Mouse (Mus musculus) midbrain, embryonic 12.5 days (tissue): ENCODE measurements around the gene Ndufs3. TPM values are rescaled to one million over a fixed set of nuclear protein-coding genes. Genes with fewer than 3 reads are reported as not detected.

Source experiments
- ATAC-seq: fragments of 200-750 bp; cut with Nextera tagmentation; 2 replicates; pipeline ENCODE4 v1.8.0; 2017; ENCODE audit warnings: low read depth, moderate TSS enrichment, moderate library complexity; ENCODE audit not compliant: low FRiP score
- H3K27ac ChIP-seq: fragments of 300-500 bp; sonication (generic); replicated peaks from 2 replicates; pipeline ENCODE4 v1.5.1; 2016; ENCODE audit warnings: mild to moderate bottlenecking
- H3K27me3 ChIP-seq: fragments of 300-500 bp; sonication (generic); 2 replicates; pipeline ENCODE4 v1.6.1; 2016; ENCODE audit warnings: mild to moderate bottlenecking
- H3K36me3 ChIP-seq: fragments of 300-500 bp; sonication (generic); 2 replicates; pipeline ENCODE4 v1.6.1; 2016
- H3K4me1 ChIP-seq: fragments of 300-500 bp; sonication (generic); 2 replicates; pipeline ENCODE4 v1.6.1; 2016
- H3K4me2 ChIP-seq: fragments of 300-500 bp; sonication (generic); replicated peaks from 2 replicates; pipeline ENCODE4 v1.6.1; 2016; ENCODE audit warnings: mild to moderate bottlenecking, moderate library complexity
- H3K4me3 ChIP-seq: fragments of 300-500 bp; sonication (generic); 2 replicates; pipeline ENCODE4 v1.5.1; 2016; ENCODE audit warnings: mild to moderate bottlenecking
- H3K9ac ChIP-seq: fragments of 300-500 bp; sonication (generic); replicated peaks from 2 replicates; pipeline ENCODE4 v1.6.1; 2016; ENCODE audit warnings: mild to moderate bottlenecking, moderate library complexity
- H3K9me3 ChIP-seq: fragments of 300-500 bp; sonication (generic); 2 replicates; pipeline ENCODE4 v1.6.1; 2016; ENCODE audit warnings: mild to moderate bottlenecking
- WGBS: fragments of 180-500 bp; shearing (Covaris S2); methylation state at CpG from one replicate; pipeline ENCODE4 v1.1.7; 2016; 5-methylcytosine and 5-hydroxymethylcytosine counted together
- polyA plus RNA-seq: library from polyadenylated mRNA; unstranded; fragments of >200 nt; fragmentation: Nextera tagmentation; extraction: Ambion mirVana; gene quantifications from 2 replicates; pipeline ENCODE4 v1.2.1, GENCODE M21; 2016

Ndufs3 gene
- polyA plus RNA-seq, 1 experiment from 2014 or later = 196 TPM

DNA sequence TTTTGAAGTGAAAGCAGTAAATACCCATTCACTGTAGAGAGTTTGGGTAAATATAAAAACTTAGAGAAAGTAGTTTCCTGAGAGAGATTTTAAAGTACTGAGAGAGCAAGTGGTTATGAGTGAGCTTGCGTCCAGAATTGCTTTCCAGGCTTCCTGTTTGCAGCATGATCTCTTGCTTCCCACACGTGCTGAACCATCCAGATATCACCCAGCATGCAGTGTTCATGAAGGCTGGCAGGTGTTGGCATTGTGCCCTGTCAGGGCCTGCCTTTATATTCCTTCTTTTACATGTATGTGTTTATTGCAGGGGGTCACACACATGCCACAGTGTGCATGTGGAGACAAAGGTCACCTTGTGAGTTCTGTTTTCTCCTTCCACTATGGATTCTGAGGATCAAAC, 29.4 kb downstream of the Ndufs3 start:
- H3K36me3 ChIP-seq = no peaks in the 10 kb centered on the region
- H3K27me3 ChIP-seq = peaks cover 9% of the 10 kb centered on the region; the same call in 1 of the 2 replicates
- no peak for ATAC-seq
- H3K4me2 ChIP-seq = no peak overlapping the region
- H3K4me1 ChIP-seq = peaks cover under 1% of the 10 kb centered on the region; the same call in 1 of the 2 replicates
- H3K27ac ChIP-seq = no peak overlapping the region
- H3K4me3 ChIP-seq = no peak overlapping the region
- H3K9me3 ChIP-seq = no peaks in the 10 kb centered on the region
- H3K9ac ChIP-seq = no peak overlapping the region
- WGBS = 80% methylated on average over 2 of the region's 2 CpGs

- H3K4me2 ChIP-seq = no peak overlapping the region
- no peak overlapping the region for H3K9ac ChIP-seq
- H3K9me3 ChIP-seq = no peaks in the 10 kb centered on the region
- 0 out of 2 replicates have a peak, but pooled peaks cover under 1% of the 10 kb centered on the region for H3K36me3 ChIP-seq
- H3K27me3 ChIP-seq = no peaks in the 10 kb centered on the region; the same call in 1 of the 2 replicates
- H3K27ac ChIP-seq = no peak overlapping the region
- no peak for ATAC-seq
- H3K4me1 ChIP-seq = no peaks in the 10 kb centered on the region
- H3K4me3 ChIP-seq = no peak overlapping the region
- WGBS = 82% methylated on average over 1 of the region's 1 CpGs
Observed at GRCm38 (mm10) chr2:90874025-90874424, 30.6 kb downstream of the Ndufs3 start.

DNA sequence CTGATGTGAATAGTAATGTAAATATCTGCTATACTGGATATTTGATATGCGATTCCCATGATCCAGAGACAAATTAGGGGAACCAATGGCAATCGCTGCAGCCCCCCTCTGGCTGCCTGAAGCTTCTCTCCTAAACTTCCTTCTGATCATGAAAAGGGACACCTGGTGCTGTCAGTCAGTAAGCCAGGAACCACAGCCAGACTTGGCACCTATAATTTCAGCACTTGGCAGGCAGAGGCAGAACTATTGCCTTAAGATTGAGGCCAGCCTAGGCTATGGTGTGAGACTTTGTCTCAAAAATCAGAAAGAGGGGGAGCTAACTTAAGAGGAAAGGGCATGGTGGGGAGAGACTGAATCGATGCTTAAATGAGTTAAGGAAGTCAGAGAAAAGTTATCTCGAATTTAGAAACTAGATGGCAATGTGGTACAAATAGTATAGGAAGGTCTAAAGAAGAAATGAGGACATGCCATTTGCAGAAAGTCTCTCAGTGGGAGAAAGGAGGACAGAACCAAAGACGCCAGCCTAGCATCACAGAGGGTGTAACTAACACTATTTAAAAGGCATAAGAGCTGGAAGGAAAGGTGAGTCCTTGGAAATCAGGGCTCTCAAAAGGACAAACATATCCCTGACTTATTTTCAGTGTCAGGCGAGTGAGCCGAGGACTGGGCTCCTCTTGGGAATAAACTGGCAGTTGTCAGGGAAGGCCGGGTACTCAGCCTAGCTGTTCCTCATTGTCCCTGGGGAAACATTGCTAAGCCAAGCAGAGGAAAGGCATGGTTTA, 33.3 kb downstream of the Ndufs3 start:
- H3K27me3 ChIP-seq = no peaks in the 10 kb centered on the region; the same call in 1 of the 2 replicates
- H3K4me3 ChIP-seq = no peak overlapping the region
- H3K9ac ChIP-seq = no peak overlapping the region
- 75% methylated on average over 8 of the region's 8 CpGs for WGBS
- no peak overlapping the region for H3K27ac ChIP-seq
- peaks cover 22% of the 10 kb centered on the region; the same call in 1 of the 2 replicates for H3K36me3 ChIP-seq
- no peaks in the 10 kb centered on the region for H3K4me1 ChIP-seq
- ATAC-seq = no peak
- no peaks in the 10 kb centered on the region for H3K9me3 ChIP-seq
- no peak overlapping the region for H3K4me2 ChIP-seq

GRCm38 (mm10) chr2:90870136-90870601, 34.5 kb downstream of the Ndufs3 start:
- Histone ChIP-seq H3K36me3 (peaks cover 33% of the 10 kb centered on the region), H3K27ac (0 out of 2 replicates have a peak overlapping the region, but pooled peaks have one; percentile 35), H3K4me2 (no peak overlapping the region), H3K27me3 (no peaks in the 10 kb centered on the region), H3K9me3 (no peaks in the 10 kb centered on the region), H3K9ac (no peak overlapping the region), H3K4me1 (no peaks in the 10 kb centered on the region), H3K4me3 (no peak overlapping the region)
- 56% methylated on average over 4 of the region's 4 CpGs for WGBS
- ATAC-seq = no peak

DNA sequence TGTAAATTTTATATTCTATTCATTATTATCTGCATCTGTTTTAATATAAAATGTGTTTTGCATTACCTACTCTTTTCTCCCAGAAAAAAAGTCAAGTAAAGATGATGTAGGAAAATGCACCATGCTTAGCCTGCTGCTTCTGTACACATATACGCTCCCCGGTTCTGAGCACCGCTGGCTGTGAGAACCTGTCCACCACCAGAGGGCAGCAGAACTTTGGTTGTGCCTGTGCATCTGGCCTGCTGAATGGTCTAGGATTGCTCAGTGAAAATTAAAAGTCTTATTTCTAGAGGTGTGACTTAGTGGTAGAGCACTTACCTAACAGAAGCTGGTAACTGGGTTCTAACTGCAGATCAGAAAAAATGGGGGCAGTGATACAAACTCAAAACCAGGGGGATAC, 38.1 kb downstream of the Ndufs3 start:
- peak; percentile 86; the same call in 1 of the 2 replicates for ATAC-seq
- Histone ChIP-seq H3K9me3 (no peaks in the 10 kb centered on the region), H3K27me3 (no peaks in the 10 kb centered on the region), H3K4me2 (no peak overlapping the region), H3K4me1 (no peaks in the 10 kb centered on the region), H3K4me3 (no peak overlapping the region), H3K9ac (no peak overlapping the region), H3K27ac (no peak overlapping the region), H3K36me3 (peaks cover 66% of the 10 kb centered on the region)
- WGBS = 28% methylated on average over 3 of the region's 3 CpGs

DNA sequence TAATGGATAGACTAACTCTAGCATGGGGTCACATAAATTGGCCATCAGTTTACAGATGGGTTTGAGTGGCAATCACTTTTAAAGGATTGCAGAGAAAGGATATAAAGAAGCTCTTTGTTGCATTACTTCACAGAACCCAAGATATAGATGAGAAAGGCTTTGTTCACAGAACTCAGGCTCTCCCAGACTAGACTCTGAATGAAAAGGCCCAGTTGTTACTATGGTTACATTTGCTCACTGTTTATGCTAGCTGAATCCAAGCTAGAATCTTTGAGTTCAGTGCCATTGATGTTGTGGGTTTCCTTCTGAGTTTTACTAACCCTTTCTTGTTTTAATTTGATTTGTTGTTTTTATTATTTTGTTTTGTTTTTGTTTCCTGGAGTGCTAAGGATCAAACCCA, 40.4 kb downstream of the Ndufs3 start:
- Histone ChIP-seq H3K4me3 (no peak overlapping the region), H3K4me1 (no peaks in the 10 kb centered on the region), H3K4me2 (no peak overlapping the region), H3K9ac (no peak overlapping the region), H3K36me3 (peaks cover 89% of the 10 kb centered on the region), H3K27me3 (no peaks in the 10 kb centered on the region), H3K27ac (no peak overlapping the region), H3K9me3 (no peaks in the 10 kb centered on the region)
- peak; percentile 75; the same call in 1 of the 2 replicates for ATAC-seq

DNA sequence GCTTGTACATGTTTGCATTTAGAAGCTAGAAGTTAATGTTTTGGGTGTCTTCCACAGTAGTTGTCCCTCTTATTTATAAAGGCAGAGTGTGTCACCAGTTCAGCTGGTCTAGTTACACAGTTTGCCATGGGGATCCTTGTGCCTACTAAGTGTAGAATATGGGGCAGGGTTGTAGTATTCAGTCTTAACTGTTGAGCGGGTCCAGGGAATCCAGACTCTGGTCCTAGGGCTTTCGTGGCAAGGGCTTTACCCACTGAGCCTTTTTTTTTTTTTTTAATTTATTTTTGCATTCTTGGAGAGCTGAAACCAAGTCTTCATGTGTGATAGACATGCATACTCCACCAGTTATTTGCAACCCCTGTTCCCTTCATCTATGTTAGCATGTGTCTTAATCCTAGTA, 43.1 kb downstream of the Ndufs3 start:
- peaks cover 85% of the 10 kb centered on the region for H3K36me3 ChIP-seq
- no peaks in the 10 kb centered on the region for H3K4me1 ChIP-seq
- H3K9ac ChIP-seq = no peak overlapping the region
- ATAC-seq = no peak
- H3K4me2 ChIP-seq = no peak overlapping the region
- no peaks in the 10 kb centered on the region for H3K27me3 ChIP-seq
- H3K9me3 ChIP-seq = no peaks in the 10 kb centered on the region
- 94% methylated on average over 2 of the region's 2 CpGs for WGBS
- no peak overlapping the region for H3K4me3 ChIP-seq
- H3K27ac ChIP-seq = no peak overlapping the region

DNA sequence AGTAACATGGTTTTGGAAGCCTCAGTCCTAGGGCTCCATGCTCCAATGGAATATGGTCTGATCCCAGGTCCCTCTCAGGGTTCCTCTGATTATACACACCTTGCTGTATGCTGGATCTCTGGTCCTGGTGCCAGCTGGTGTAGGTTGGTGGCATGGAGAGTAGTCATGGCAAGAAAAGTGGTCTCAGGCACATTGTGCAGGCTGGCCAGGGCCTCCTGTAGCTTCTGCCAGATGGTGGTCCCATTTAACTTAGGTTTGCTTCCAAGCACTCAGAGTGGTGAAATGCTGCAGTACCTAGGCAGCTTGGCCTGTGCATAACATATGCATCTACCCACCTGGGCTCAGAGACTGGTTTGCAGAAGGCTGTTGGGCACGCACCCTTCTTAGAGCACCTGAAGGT, 54.2 kb downstream of the Ndufs3 start:
- H3K27me3 ChIP-seq = no peaks in the 10 kb centered on the region
- no peak overlapping the region for H3K27ac ChIP-seq
- no peaks in the 10 kb centered on the region for H3K9me3 ChIP-seq
- H3K4me3 ChIP-seq = no peak overlapping the region
- H3K4me2 ChIP-seq = no peak overlapping the region
- 100% methylated on average over 1 of the region's 1 CpGs for WGBS
- peaks cover 15% of the 10 kb centered on the region for H3K4me1 ChIP-seq
- ATAC-seq = no peak
- peaks cover 51% of the 10 kb centered on the region for H3K36me3 ChIP-seq
- H3K9ac ChIP-seq = no peak overlapping the region

GRCm38 (mm10) chr2:90848331-90848730, 56.3 kb downstream of the Ndufs3 start:
- H3K9ac ChIP-seq = peak overlapping the region; percentile 90; the same call in 1 of the 2 replicates

DNA sequence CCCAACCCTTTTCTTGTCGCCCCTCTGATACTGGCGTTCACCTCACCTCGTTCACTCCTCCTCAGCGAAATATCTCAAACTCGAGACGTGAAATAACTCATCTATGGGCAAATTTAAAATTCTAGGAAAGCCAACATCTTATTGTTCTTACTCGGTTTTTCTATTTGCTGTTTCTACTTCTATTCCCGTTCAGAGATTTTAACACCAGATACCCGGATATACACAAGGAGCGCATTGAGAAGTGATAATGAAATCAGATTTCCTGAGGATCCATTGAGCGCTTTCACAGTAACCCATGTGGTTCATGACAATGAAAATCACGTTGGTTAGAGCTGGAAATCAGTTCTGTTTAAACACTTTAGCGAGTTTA, 57.0 kb downstream of the Ndufs3 start:
- Histone ChIP-seq H3K4me1 (peaks cover 15% of the 10 kb centered on the region), H3K27me3 (no peaks in the 10 kb centered on the region), H3K4me2 (peak overlapping the region; percentile 63), H3K9ac (peak overlapping the region; percentile 90), H3K4me3 (peak overlapping the region; percentile 86), H3K27ac (peak overlapping the region; percentile 85), H3K9me3 (no peaks in the 10 kb centered on the region), H3K36me3 (peaks cover 26% of the 10 kb centered on the region)
- WGBS = under 1% methylated on average over 13 of the region's 13 CpGs
- no peak for ATAC-seq

More at GRCm38 (mm10) chr2:90848331-90848730, 56.3 kb downstream of the Ndufs3 start:
- ATAC-seq = no peak
- Histone ChIP-seq H3K4me3 (peak overlapping the region; percentile 86), H3K27me3 (no peaks in the 10 kb centered on the region), H3K4me1 (peaks cover 15% of the 10 kb centered on the region), H3K9me3 (no peaks in the 10 kb centered on the region), H3K4me2 (peak overlapping the region; percentile 63), H3K27ac (no peak overlapping the region), H3K36me3 (peaks cover 33% of the 10 kb centered on the region)
- 87% methylated on average over 5 of the region's 5 CpGs for WGBS

DNA sequence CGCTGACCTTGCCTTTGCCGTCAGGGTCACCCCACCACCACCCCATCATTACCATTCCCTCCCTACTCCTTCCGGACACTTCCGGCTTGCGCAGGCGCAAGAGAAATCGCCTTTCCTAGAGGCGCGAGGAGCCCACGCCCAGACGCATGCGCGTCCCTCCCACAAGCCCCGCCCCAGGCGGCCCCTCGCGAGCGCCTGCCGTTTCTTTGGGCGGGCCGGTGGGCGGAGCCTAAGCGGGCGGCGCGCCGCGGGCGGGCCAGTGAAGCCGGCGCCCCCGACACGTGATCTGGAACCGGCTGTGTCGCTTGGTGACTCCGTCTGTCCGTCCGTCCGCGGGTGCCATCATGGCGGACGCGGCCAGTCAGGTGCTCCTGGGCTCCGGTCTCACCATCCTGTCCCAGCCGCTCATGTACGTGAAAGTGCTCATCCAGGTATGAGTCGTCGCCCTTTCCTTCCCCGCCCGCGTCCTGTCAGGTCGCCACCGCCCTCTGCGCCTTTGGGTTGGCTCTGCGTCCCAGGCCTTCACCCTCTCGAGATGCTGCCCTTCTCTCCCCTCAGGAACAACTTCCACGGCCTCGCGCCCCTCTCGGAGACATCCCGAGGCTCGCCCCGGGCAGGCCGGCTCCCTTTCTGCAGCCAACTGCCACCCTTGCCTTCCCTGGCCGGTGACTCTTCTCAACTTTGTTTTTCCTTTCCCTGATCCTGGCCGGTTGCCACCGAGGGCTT, 57.5 kb downstream of the Ndufs3 start, which contains the start of gene Mtch2:
TSS of gene Mtch2 (plus strand) at position 201 of the 726 bp plus-strand sequence.
- H3K4me3 ChIP-seq = peak within 1 kb of the TSS; percentile 86
- peak within 1 kb of the TSS; percentile 63 for H3K4me2 ChIP-seq
- no peaks in the 10 kb centered on the region for H3K27me3 ChIP-seq
- H3K9me3 ChIP-seq = no peaks in the 10 kb centered on the region
- peaks cover 15% of the 10 kb centered on the region for H3K4me1 ChIP-seq
- ATAC-seq = peak; percentile 97
- H3K27ac ChIP-seq = peak within 1 kb of the TSS; percentile 85
- peaks cover 21% of the 10 kb centered on the region for H3K36me3 ChIP-seq
- WGBS = under 1% methylated on average over 59 of the region's 67 CpGs
- H3K9ac ChIP-seq = peak within 1 kb of the TSS; percentile 90

DNA sequence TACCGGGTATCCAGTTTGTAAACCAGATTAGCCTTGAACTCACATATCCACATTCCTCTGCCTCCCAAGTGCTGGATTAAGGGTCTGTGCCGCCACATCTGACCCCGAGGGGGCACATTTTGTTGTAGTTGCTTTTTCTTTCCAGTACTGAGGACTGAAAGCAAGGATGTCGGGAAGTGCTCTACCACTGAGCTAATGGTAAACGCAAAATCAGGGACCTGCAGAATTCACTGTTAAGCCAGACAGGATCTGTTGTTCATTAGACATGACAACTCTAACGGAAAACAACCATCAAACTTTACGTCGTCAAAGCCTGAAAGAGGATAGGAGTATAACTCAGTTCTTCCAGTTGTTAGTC, 58.1 kb downstream of the Ndufs3 start:
- under 1% methylated on average over 8 of the region's 8 CpGs for WGBS
- ATAC-seq = peak; percentile 68; the same call in 1 of the 2 replicates
- peak overlapping the region; percentile 65 for H3K27ac ChIP-seq

More for the DNA sequence above, 58.1 kb downstream of the Ndufs3 start:
- H3K9ac ChIP-seq = peak overlapping the region; percentile 49
- peaks cover 15% of the 10 kb centered on the region for H3K4me1 ChIP-seq
- H3K4me3 ChIP-seq = peak overlapping the region; percentile 86
- peaks cover 15% of the 10 kb centered on the region for H3K36me3 ChIP-seq
- H3K9me3 ChIP-seq = no peaks in the 10 kb centered on the region
- H3K27me3 ChIP-seq = no peaks in the 10 kb centered on the region
- H3K4me2 ChIP-seq = peak overlapping the region; percentile 63
